Mouse (Mus musculus): ENCODE data around the gene Fam71e2. TPM values are rescaled to one million over a fixed set of nuclear protein-coding genes. Genes with fewer than 3 reads are reported as not detected.
A peak's percentile ranks its signal among the peaks of the same experiment; 100 is the strongest.

Gene Fam71e2
- polyA plus RNA-seq, 1 experiment from 2014 or later: not detected

- ATAC-seq (ENCODE audit: low FRiP score): no peak
- Histone ChIP-seq H3K36me3 (ENCODE audit: control insufficient read depth, insufficient read depth, low read length) (no peaks in the 10 kb centered on the region), H3K9me3 (ENCODE audit: control insufficient read depth, low read length) (no peaks in the 10 kb centered on the region), H3K9ac (ENCODE audit: low read length) (no peak overlapping the region), H3K27me3 (ENCODE audit: control insufficient read depth, insufficient read depth, low read length) (no peaks in the 10 kb centered on the region), H3K4me3 (ENCODE audit: low read depth, low read length) (no peak overlapping the region), H3K27ac (ENCODE audit: low read depth, low read length) (no peak overlapping the region), H3K4me2 (no peak overlapping the region), H3K4me1 (ENCODE audit: control insufficient read depth, insufficient read depth, low read length) (peaks cover 19% of the 10 kb centered on the region)
- DNase-seq (ENCODE audit: low spot score, missing footprints): no peak
- 76% methylated on average over 2 of the region's 2 CpGs for WGBS
These were observed 27.7 kb downstream of the Fam71e2 start for GRCm38 (mm10) chr7:4743354-4743753.

- 84% methylated on average over 6 of the region's 6 CpGs for WGBS
- DNase-seq (ENCODE audit: low spot score, missing footprints) (no peak), ATAC-seq (ENCODE audit: low FRiP score) (no peak)
- H3K27ac ChIP-seq (ENCODE audit: low read depth, low read length): no peak overlapping the region
- H3K36me3 ChIP-seq (ENCODE audit: control insufficient read depth, insufficient read depth, low read length): no peaks in the 10 kb centered on the region
- H3K27me3 ChIP-seq (ENCODE audit: control insufficient read depth, insufficient read depth, low read length): no peaks in the 10 kb centered on the region
- H3K4me1 ChIP-seq (ENCODE audit: control insufficient read depth, insufficient read depth, low read length): peaks cover 19% of the 10 kb centered on the region
- H3K9ac ChIP-seq (ENCODE audit: low read length): no peak overlapping the region
- H3K4me2 ChIP-seq: no peak overlapping the region
- no peaks in the 10 kb centered on the region for H3K9me3 ChIP-seq (ENCODE audit: control insufficient read depth, low read length)
- H3K4me3 ChIP-seq (ENCODE audit: low read depth, low read length): no peak overlapping the region
These were observed 28.7 kb downstream of the Fam71e2 start for GRCm38 (mm10) chr7:4742482-4742819.

- peak overlapping the region; percentile 84 for H3K9ac ChIP-seq (ENCODE audit: low read length)
- peak overlapping the region; percentile 59 for H3K4me2 ChIP-seq
- H3K4me1 ChIP-seq (ENCODE audit: control insufficient read depth, insufficient read depth, low read length): peaks cover 19% of the 10 kb centered on the region
- no peaks in the 10 kb centered on the region for H3K36me3 ChIP-seq (ENCODE audit: control insufficient read depth, insufficient read depth, low read length)
- ATAC-seq (ENCODE audit: low FRiP score) (no peak), DNase-seq (ENCODE audit: low spot score, missing footprints) (no peak)
- H3K27me3 ChIP-seq (ENCODE audit: control insufficient read depth, insufficient read depth, low read length): no peaks in the 10 kb centered on the region
- 0 out of 2 replicates have a peak overlapping the region, but pooled peaks have one; percentile 26 for H3K27ac ChIP-seq (ENCODE audit: low read depth, low read length)
- WGBS: 80% methylated on average over 21 of the region's 21 CpGs
- H3K4me3 ChIP-seq (ENCODE audit: low read depth, low read length): peak overlapping the region; percentile 58; the same call in 1 of the 2 replicates
- no peaks in the 10 kb centered on the region for H3K9me3 ChIP-seq (ENCODE audit: control insufficient read depth, low read length)
These were observed 29.2 kb downstream of the Fam71e2 start for GRCm38 (mm10) chr7:4741672-4742481.

- Histone ChIP-seq H3K9ac (ENCODE audit: low read length) (peak overlapping the region; percentile 84), H3K4me2 (peak overlapping the region; percentile 59), H3K4me1 (ENCODE audit: control insufficient read depth, insufficient read depth, low read length) (peaks cover 19% of the 10 kb centered on the region), H3K27ac (ENCODE audit: low read depth, low read length) (peak overlapping the region; percentile 55; the same call in 1 of the 2 replicates), H3K36me3 (ENCODE audit: control insufficient read depth, insufficient read depth, low read length) (no peaks in the 10 kb centered on the region), H3K4me3 (ENCODE audit: low read depth, low read length) (peak overlapping the region; percentile 58), H3K9me3 (ENCODE audit: control insufficient read depth, low read length) (no peaks in the 10 kb centered on the region), H3K27me3 (ENCODE audit: control insufficient read depth, insufficient read depth, low read length) (no peaks in the 10 kb centered on the region)
- 6% methylated on average over 4 of the region's 4 CpGs for WGBS
- ATAC-seq (ENCODE audit: low FRiP score) (no peak), DNase-seq (ENCODE audit: low spot score, missing footprints) (no peak)
These were observed 30.0 kb downstream of the Fam71e2 start for GRCm38 (mm10) chr7:4741151-4741550.

- no peaks in the 10 kb centered on the region for H3K27me3 ChIP-seq (ENCODE audit: control insufficient read depth, insufficient read depth, low read length)
- peak overlapping the region; percentile 59 for H3K4me2 ChIP-seq
- no peak for DNase-seq (ENCODE audit: low spot score, missing footprints)
- no peak; the same call in 1 of the 2 replicates for ATAC-seq (ENCODE audit: low FRiP score)
- peak overlapping the region; percentile 58 for H3K4me3 ChIP-seq (ENCODE audit: low read depth, low read length)
- under 1% methylated on average over 14 of the region's 14 CpGs for WGBS
- no peaks in the 10 kb centered on the region for H3K36me3 ChIP-seq (ENCODE audit: control insufficient read depth, insufficient read depth, low read length)
- peak overlapping the region; percentile 55 for H3K27ac ChIP-seq (ENCODE audit: low read depth, low read length)
- H3K4me1 ChIP-seq (ENCODE audit: control insufficient read depth, insufficient read depth, low read length): peaks cover 19% of the 10 kb centered on the region
- H3K9ac ChIP-seq (ENCODE audit: low read length): peak overlapping the region; percentile 84
- no peaks in the 10 kb centered on the region for H3K9me3 ChIP-seq (ENCODE audit: control insufficient read depth, low read length)
These were observed 30.8 kb downstream of the Fam71e2 start for GRCm38 (mm10) chr7:4740309-4740727.

- Histone ChIP-seq H3K9me3 (ENCODE audit: control insufficient read depth, low read length) (no peaks in the 10 kb centered on the region), H3K4me3 (ENCODE audit: low read depth, low read length) (peak within 1 kb of the TSS; percentile 58), H3K4me1 (ENCODE audit: control insufficient read depth, insufficient read depth, low read length) (peaks cover 19% of the 10 kb centered on the region), H3K9ac (ENCODE audit: low read length) (peak within 1 kb of the TSS; percentile 84), H3K27me3 (ENCODE audit: control insufficient read depth, insufficient read depth, low read length) (no peaks in the 10 kb centered on the region), H3K36me3 (ENCODE audit: control insufficient read depth, insufficient read depth, low read length) (no peaks in the 10 kb centered on the region), H3K27ac (ENCODE audit: low read depth, low read length) (peak within 1 kb of the TSS; percentile 73), H3K4me2 (peak within 1 kb of the TSS; percentile 59)
- DNase-seq (ENCODE audit: low spot score, missing footprints) (peak; percentile 99), ATAC-seq (ENCODE audit: low FRiP score) (peak; percentile 97)
- WGBS: under 1% methylated on average over 43 of the region's 44 CpGs
These were observed 31.4 kb downstream of the Fam71e2 start, which contains the start of gene Kmt5c for GRCm38 (mm10) chr7:4739544-4740275. Gene Kmt5c, plus strand, starts transcription at chr7:4740115.

- Histone ChIP-seq H3K27me3 (ENCODE audit: control insufficient read depth, insufficient read depth, low read length) (no peaks in the 10 kb centered on the region), H3K4me2 (peak overlapping the region; percentile 59), H3K4me1 (ENCODE audit: control insufficient read depth, insufficient read depth, low read length) (peaks cover 19% of the 10 kb centered on the region), H3K27ac (ENCODE audit: low read depth, low read length) (peak overlapping the region; percentile 73), H3K9me3 (ENCODE audit: control insufficient read depth, low read length) (no peaks in the 10 kb centered on the region), H3K9ac (ENCODE audit: low read length) (peak overlapping the region; percentile 54), H3K4me3 (ENCODE audit: low read depth, low read length) (peak overlapping the region; percentile 26), H3K36me3 (ENCODE audit: control insufficient read depth, insufficient read depth, low read length) (no peaks in the 10 kb centered on the region)
- WGBS: 45% methylated on average over 10 of the region's 10 CpGs
- DNase-seq (ENCODE audit: low spot score, missing footprints): peak; percentile 92
- no peak for ATAC-seq (ENCODE audit: low FRiP score)
These were observed 32.0 kb downstream of the Fam71e2 start for GRCm38 (mm10) chr7:4739041-4739543.

- Histone ChIP-seq H3K36me3 (ENCODE audit: control insufficient read depth, insufficient read depth, low read length) (no peaks in the 10 kb centered on the region), H3K4me2 (no peak overlapping the region), H3K27ac (ENCODE audit: low read depth, low read length) (no peak overlapping the region), H3K9me3 (ENCODE audit: control insufficient read depth, low read length) (no peaks in the 10 kb centered on the region), H3K27me3 (ENCODE audit: control insufficient read depth, insufficient read depth, low read length) (no peaks in the 10 kb centered on the region), H3K4me1 (ENCODE audit: control insufficient read depth, insufficient read depth, low read length) (no peaks in the 10 kb centered on the region), H3K9ac (ENCODE audit: low read length) (no peak overlapping the region), H3K4me3 (ENCODE audit: low read depth, low read length) (no peak overlapping the region)
- DNase-seq (ENCODE audit: low spot score, missing footprints) (no peak), ATAC-seq (ENCODE audit: low FRiP score) (no peak)
- 71% methylated on average over 6 of the region's 6 CpGs for WGBS
These were observed 38.1 kb downstream of the Fam71e2 start for GRCm38 (mm10) chr7:4732968-4733392.

- Histone ChIP-seq H3K27me3 (ENCODE audit: control insufficient read depth, insufficient read depth, low read length) (no peaks in the 10 kb centered on the region), H3K36me3 (ENCODE audit: control insufficient read depth, insufficient read depth, low read length) (no peaks in the 10 kb centered on the region), H3K9me3 (ENCODE audit: control insufficient read depth, low read length) (no peaks in the 10 kb centered on the region), H3K27ac (ENCODE audit: low read depth, low read length) (no peak overlapping the region), H3K4me3 (ENCODE audit: low read depth, low read length) (no peak overlapping the region), H3K9ac (ENCODE audit: low read length) (no peak overlapping the region), H3K4me2 (no peak overlapping the region), H3K4me1 (ENCODE audit: control insufficient read depth, insufficient read depth, low read length) (no peaks in the 10 kb centered on the region)
- DNase-seq (ENCODE audit: low spot score, missing footprints) (no peak), ATAC-seq (ENCODE audit: low FRiP score) (no peak)
- 83% methylated on average over 5 of the region's 5 CpGs for WGBS
These were observed 40.0 kb downstream of the Fam71e2 start for GRCm38 (mm10) chr7:4731090-4731489.

Data from midbrain, embryonic 11.5 days (tissue).